Mouse (Mus musculus) embryonic fibroblast, embryonic 13.5 days (primary cell): ENCODE data around the gene Olfr839-ps1.

Source experiments
- CTCF ChIP-seq: IDR thresholded peaks from 2 replicates; pipeline ENCODE4 v1.5.1; 2011; ENCODE audit warnings: mild to moderate bottlenecking, control low read depth, low read length, moderate library complexity, borderline replicate concordance; ENCODE audit not compliant: insufficient read depth
- POLR2A ChIP-seq: IDR thresholded peaks from 2 replicates; pipeline ENCODE4 v1.6.1; 2011; ENCODE audit warnings: low read depth, mild to moderate bottlenecking, control low read depth, low read length, moderate library complexity

DNA sequence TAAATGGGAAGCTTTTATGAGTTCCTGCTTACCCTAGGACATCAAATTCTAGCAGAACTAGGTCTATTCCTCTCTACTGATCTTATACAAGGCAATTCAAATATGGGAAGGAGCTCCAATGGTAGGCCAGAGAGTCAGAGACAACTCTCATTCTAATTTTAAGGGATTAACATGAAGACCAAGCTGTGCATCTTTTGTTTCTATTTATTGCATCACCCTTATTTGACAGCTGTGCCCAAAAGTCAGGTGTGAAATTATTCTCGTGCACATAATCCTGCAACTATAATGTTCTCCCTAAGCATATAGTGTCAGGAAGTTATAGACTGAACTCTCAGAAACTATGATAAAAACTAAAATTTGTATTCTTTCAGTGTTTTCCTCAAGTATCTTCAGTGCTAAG lies at the start of gene Olfr839-ps1:
- no peak for TF ChIP-seq CTCF
- no peak for TF ChIP-seq POLR2A
